Mouse (Mus musculus) hindbrain, postnatal 0 days (tissue): ENCODE data around the gene Gna11. TPM values are rescaled to one million over a fixed set of nuclear protein-coding genes. Genes with fewer than 3 reads are reported as not detected.
A peak's percentile ranks its signal among the peaks of the same experiment; 100 is the strongest.

Experiments
- ATAC-seq: fragments of 200-750 bp; cut with Nextera tagmentation; 2 replicates; pipeline ENCODE4 v1.8.0; 2017; ENCODE audit warnings: mild to moderate bottlenecking, moderate TSS enrichment, moderate library complexity
- DNase-seq: peaks from one replicate; pipeline ENCODE4 v3.0.0-alpha.2; 2015; ENCODE audit warnings: low spot score
- H3K27ac ChIP-seq: fragments of 300-500 bp; sonication (generic); 2 replicates; pipeline ENCODE4 v1.5.1; 2014; ENCODE audit warnings: mild to moderate bottlenecking
- H3K27me3 ChIP-seq: fragments of 300-500 bp; sonication (generic); 2 replicates; pipeline ENCODE4 v1.6.1; 2014; ENCODE audit warnings: low read length, mixed read lengths; ENCODE audit not compliant: insufficient read depth
- H3K36me3 ChIP-seq: fragments of 300-500 bp; sonication (generic); 2 replicates; pipeline ENCODE4 v1.6.1; 2014; ENCODE audit warnings: low read length, mixed read lengths; ENCODE audit not compliant: insufficient read depth
- H3K4me1 ChIP-seq: fragments of 300-500 bp; sonication (generic); 2 replicates; pipeline ENCODE4 v1.6.1; 2014; ENCODE audit warnings: antibody characterized with exemption, low read length, mixed read lengths; ENCODE audit not compliant: insufficient read depth
- H3K4me2 ChIP-seq: fragments of 300-500 bp; sonication (generic); 2 replicates; pipeline ENCODE4 v1.6.1; 2014; ENCODE audit warnings: low read depth, mild to moderate bottlenecking, low read length, moderate library complexity, mixed read lengths
- H3K4me3 ChIP-seq: fragments of 300-500 bp; sonication (generic); 2 replicates; pipeline ENCODE4 v1.5.1; 2014; ENCODE audit warnings: low read length
- H3K9ac ChIP-seq: fragments of 300-500 bp; sonication (generic); replicated peaks from 2 replicates; pipeline ENCODE4 v1.6.1; 2014; ENCODE audit warnings: mild to moderate bottlenecking, low read length, moderate library complexity, mixed read lengths
- H3K9me3 ChIP-seq: fragments of 300-500 bp; sonication (generic); 2 replicates; pipeline ENCODE4 v1.6.1; 2016; ENCODE audit warnings: low read length, mixed read lengths
- CTCF ChIP-seq: IDR thresholded peaks from 2 replicates; pipeline ENCODE4 v1.5.1; 2016; ENCODE audit warnings: antibody characterized with exemption, control low read depth, low read depth
- WGBS: fragments of 180-500 bp; shearing (Covaris S2); extraction: QIAGEN DNeasy Blood & Tissue Kit; methylation state at CpG from one replicate; pipeline ENCODE4 v1.1.7; 2014; 5-methylcytosine and 5-hydroxymethylcytosine counted together
- microRNA-seq, 2 experiments: library from miRNA; unstranded; fragments of <30 nt; microRNA quantifications; one replicate each; pipeline ENCODE4; 2016
- polyA plus RNA-seq: library from polyadenylated mRNA; unstranded; fragments of >200 nt; fragmentation: Nextera tagmentation; extraction: Ambion mirVana; gene quantifications from 2 replicates; pipeline ENCODE4 v1.2.1, GENCODE M21; 2015
- total RNA-seq: library from RNA; depleted of rRNA; stranded (reverse); fragments of >200 nt; gene quantifications from 2 replicates; pipeline ENCODE4 v1.2.3, GENCODE M21; 2014; rRNA removed

The Gna11 gene
- total and polyA plus RNA-seq, 2 experiments from 2014 or later = 105 to 139 TPM

- H3K27me3 ChIP-seq = no peaks in the 10 kb centered on the region
- H3K36me3 ChIP-seq = peaks cover 7% of the 10 kb centered on the region
- peak within 1 kb of the TSS; percentile 62 for H3K4me3 ChIP-seq
- H3K9me3 ChIP-seq = no peaks in the 10 kb centered on the region
- H3K4me1 ChIP-seq = 0 out of 2 replicates have a peak, but pooled peaks cover 5% of the 10 kb centered on the region
- peak within 1 kb of the TSS; percentile 83 for H3K9ac ChIP-seq
- DNase-seq (peak; percentile 82), ATAC-seq (peak; percentile 66)
- peak within 1 kb of the TSS; percentile 66 for H3K4me2 ChIP-seq
- TF ChIP-seq CTCF = peak; percentile 59
- peak within 1 kb of the TSS; percentile 85 for H3K27ac ChIP-seq
- under 1% methylated on average over 32 of the region's 36 CpGs for WGBS
These were observed 62.5 kb downstream of the Gna11 start, which contains the start of gene Celf5 for GRCm38 (mm10) chr10:81482533-81482889. Gene Celf5 (minus strand): TSS chr10:81482709.

- peak; percentile 25; the same call in 1 of the 2 replicates for ATAC-seq
- no peak for TF ChIP-seq CTCF
- H3K4me2 ChIP-seq = peak overlapping the region; percentile 66
- peak overlapping the region; percentile 83 for H3K9ac ChIP-seq
- no peaks in the 10 kb centered on the region for H3K27me3 ChIP-seq
- under 1% methylated on average over 34 of the region's 35 CpGs for WGBS
- H3K9me3 ChIP-seq = no peaks in the 10 kb centered on the region
- H3K4me3 ChIP-seq = peak overlapping the region; percentile 62
- H3K4me1 ChIP-seq = 0 out of 2 replicates have a peak, but pooled peaks cover 5% of the 10 kb centered on the region
- DNase-seq = peak; percentile 54
- peaks cover under 1% of the 10 kb centered on the region; the same call in 1 of the 2 replicates for H3K36me3 ChIP-seq
- H3K27ac ChIP-seq = peak overlapping the region; percentile 85
These were observed 63.1 kb downstream of the Gna11 start for GRCm38 (mm10) chr10:81481605-81482532.

Small RNA genes within 50 kb of the gene (microRNA-seq; reads per million reads assigned to microRNA genes)
- gene Gm25595 = 0 reads per million in 2 experiments

Other genes starting within 250 kb of the Gna11 start
- 24.3 and 46.2 TPM in 2 replicates for gene Cactin, start 224.1 kb downstream of the Gna11 start, total RNA-seq
- 19.6 and 20.2 TPM in 2 replicates for gene Cactin, start 224.1 kb downstream of the Gna11 start, polyA plus RNA-seq
- gene Tbxa2r, start 216.5 kb downstream of the Gna11 start, total RNA-seq = 2.6 TPM in 2 replicates
- gene Tbxa2r, start 216.5 kb downstream of the Gna11 start, polyA plus RNA-seq = 4.0 and 4.3 TPM in 2 replicates
- gene Gipc3, start 201.9 kb downstream of the Gna11 start, total RNA-seq = 0.16 TPM in 1 of 2 replicates, not detected in the other
- gene Gipc3, start 201.9 kb downstream of the Gna11 start, polyA plus RNA-seq = not detected in 2 replicates
- 20.8 and 28.5 TPM in 2 replicates for gene Hmg20b, start 194.7 kb downstream of the Gna11 start, total RNA-seq
- gene Hmg20b, start 194.7 kb downstream of the Gna11 start, polyA plus RNA-seq = 36.8 and 41.1 TPM in 2 replicates
- 34.4 and 38.1 TPM in 2 replicates for gene Mfsd12, start 187.7 kb downstream of the Gna11 start, total RNA-seq
- 13.6 TPM in 2 replicates for gene Mfsd12, start 187.7 kb downstream of the Gna11 start, polyA plus RNA-seq
- not detected in 2 replicates for gene 4930404N11Rik, start 179.4 kb downstream of the Gna11 start, total RNA-seq
- gene 4930404N11Rik, start 179.4 kb downstream of the Gna11 start, polyA plus RNA-seq = 0.25 and 0.99 TPM in 2 replicates
- gene Fzr1, start 166.7 kb downstream of the Gna11 start, total RNA-seq = 106 and 118 TPM in 2 replicates
- 131 and 134 TPM in 2 replicates for gene Fzr1, start 166.7 kb downstream of the Gna11 start, polyA plus RNA-seq
- 146 TPM in 2 replicates for gene Dohh, start 160.8 kb downstream of the Gna11 start, total RNA-seq
- 111 and 114 TPM in 2 replicates for gene Dohh, start 160.8 kb downstream of the Gna11 start, polyA plus RNA-seq
- 2.1 and 3.3 TPM in 2 replicates for gene Gm48551, start 160.7 kb downstream of the Gna11 start, total RNA-seq
- gene Gm48551, start 160.7 kb downstream of the Gna11 start, polyA plus RNA-seq = 5.3 and 7.0 TPM in 2 replicates
- 7.5 TPM in 2 replicates for gene Gm48552, start 156.2 kb downstream of the Gna11 start, total RNA-seq
- 2.7 and 4.0 TPM in 2 replicates for gene Gm48552, start 156.2 kb downstream of the Gna11 start, polyA plus RNA-seq
- gene Smim24, start 152.1 kb downstream of the Gna11 start, total RNA-seq = 2.9 and 3.7 TPM in 2 replicates
- gene Smim24, start 152.1 kb downstream of the Gna11 start, polyA plus RNA-seq = 1.4 and 1.7 TPM in 2 replicates
- 17.2 and 26.5 TPM in 2 replicates for gene Nfic, start 89.6 kb downstream of the Gna11 start, total RNA-seq
- gene Nfic, start 89.6 kb downstream of the Gna11 start, polyA plus RNA-seq = 33.8 and 34.6 TPM in 2 replicates
- 93.9 and 128 TPM in 2 replicates for gene Celf5, start 62.5 kb downstream of the Gna11 start, total RNA-seq
- 40.1 and 43.2 TPM in 2 replicates for gene Celf5, start 62.5 kb downstream of the Gna11 start, polyA plus RNA-seq
- 124 and 170 TPM in 2 replicates for gene Ncln, start 48.8 kb downstream of the Gna11 start, total RNA-seq
- gene Ncln, start 48.8 kb downstream of the Gna11 start, polyA plus RNA-seq = 66.3 and 66.5 TPM in 2 replicates
- gene S1pr4, start 45.1 kb downstream of the Gna11 start, total RNA-seq = 0.40 and 1.3 TPM in 2 replicates
- gene S1pr4, start 45.1 kb downstream of the Gna11 start, polyA plus RNA-seq = 0.38 and 0.40 TPM in 2 replicates
- gene Gna15, start 21.0 kb downstream of the Gna11 start, total RNA-seq = 2.5 and 9.8 TPM in 2 replicates
- 1.2 and 1.9 TPM in 2 replicates for gene Gna15, start 21.0 kb downstream of the Gna11 start, polyA plus RNA-seq
- 611 and 635 TPM in 2 replicates for gene Aes, start 14.3 kb upstream of the Gna11 start, total RNA-seq
- 803 and 834 TPM in 2 replicates for gene Aes, start 14.3 kb upstream of the Gna11 start, polyA plus RNA-seq
- 28.8 and 41.8 TPM in 2 replicates for gene Tle2, start 29.4 kb upstream of the Gna11 start, total RNA-seq
- gene Tle2, start 29.4 kb upstream of the Gna11 start, polyA plus RNA-seq = 43.7 and 45.5 TPM in 2 replicates
- gene Tle6, start 55.9 kb upstream of the Gna11 start, total RNA-seq = 5.3 and 5.4 TPM in 2 replicates
- 6.2 and 6.6 TPM in 2 replicates for gene Tle6, start 55.9 kb upstream of the Gna11 start, polyA plus RNA-seq
- gene BC025920, start 61.1 kb upstream of the Gna11 start, total RNA-seq = 4.2 and 4.3 TPM in 2 replicates
- 0.97 and 1.3 TPM in 2 replicates for gene BC025920, start 61.1 kb upstream of the Gna11 start, polyA plus RNA-seq
- gene Sirt6, start 82.6 kb upstream of the Gna11 start, total RNA-seq = 22.4 and 31.5 TPM in 2 replicates
- gene Sirt6, start 82.6 kb upstream of the Gna11 start, polyA plus RNA-seq = 39.0 and 40.9 TPM in 2 replicates
- gene Ankrd24, start 83.3 kb upstream of the Gna11 start, total RNA-seq = 58.5 and 73.9 TPM in 2 replicates
- gene Ankrd24, start 83.3 kb upstream of the Gna11 start, polyA plus RNA-seq = 17.7 and 18.6 TPM in 2 replicates
- 3.0 and 4.5 TPM in 2 replicates for gene Gm10778, start 103.9 kb upstream of the Gna11 start, total RNA-seq
- gene Gm10778, start 103.9 kb upstream of the Gna11 start, polyA plus RNA-seq = 2.7 and 2.9 TPM in 2 replicates
- 4.3 and 5.0 TPM in 2 replicates for gene Zfp433, start 159.6 kb upstream of the Gna11 start, total RNA-seq
- gene Zfp433, start 159.6 kb upstream of the Gna11 start, polyA plus RNA-seq = 10.1 and 10.5 TPM in 2 replicates
- gene Gm3055, start 226.0 kb upstream of the Gna11 start, total RNA-seq = 5.1 and 16.5 TPM in 2 replicates
- 7.7 and 8.7 TPM in 2 replicates for gene Gm3055, start 226.0 kb upstream of the Gna11 start, polyA plus RNA-seq